Mouse (Mus musculus): ENCODE data around the gene Ramp1. TPM values are rescaled to one million over a fixed set of nuclear protein-coding genes. Genes with fewer than 3 reads are reported as not detected.

Ramp1 gene
- polyA plus RNA-seq (2015; fragmentation: Illumina TruSeq; extraction: RNeasy Lipid Tissue Mini Kit (QIAGEN cat#74804); ENCODE audit: low read depth, low replicate concordance) = 80.7 TPM

GRCm38 (mm10) chr1:91179533-91180173 is at the start of gene Ramp1:
Gene Ramp1 (plus strand): TSS chr1:91179822.

GRCm38 (mm10) chr1:91144813-91145212 is 34.8 kb upstream of the Ramp1 start, which contains the start of gene Rbm44:
Gene Rbm44 (plus strand): TSS chr1:91145089.

DNA sequence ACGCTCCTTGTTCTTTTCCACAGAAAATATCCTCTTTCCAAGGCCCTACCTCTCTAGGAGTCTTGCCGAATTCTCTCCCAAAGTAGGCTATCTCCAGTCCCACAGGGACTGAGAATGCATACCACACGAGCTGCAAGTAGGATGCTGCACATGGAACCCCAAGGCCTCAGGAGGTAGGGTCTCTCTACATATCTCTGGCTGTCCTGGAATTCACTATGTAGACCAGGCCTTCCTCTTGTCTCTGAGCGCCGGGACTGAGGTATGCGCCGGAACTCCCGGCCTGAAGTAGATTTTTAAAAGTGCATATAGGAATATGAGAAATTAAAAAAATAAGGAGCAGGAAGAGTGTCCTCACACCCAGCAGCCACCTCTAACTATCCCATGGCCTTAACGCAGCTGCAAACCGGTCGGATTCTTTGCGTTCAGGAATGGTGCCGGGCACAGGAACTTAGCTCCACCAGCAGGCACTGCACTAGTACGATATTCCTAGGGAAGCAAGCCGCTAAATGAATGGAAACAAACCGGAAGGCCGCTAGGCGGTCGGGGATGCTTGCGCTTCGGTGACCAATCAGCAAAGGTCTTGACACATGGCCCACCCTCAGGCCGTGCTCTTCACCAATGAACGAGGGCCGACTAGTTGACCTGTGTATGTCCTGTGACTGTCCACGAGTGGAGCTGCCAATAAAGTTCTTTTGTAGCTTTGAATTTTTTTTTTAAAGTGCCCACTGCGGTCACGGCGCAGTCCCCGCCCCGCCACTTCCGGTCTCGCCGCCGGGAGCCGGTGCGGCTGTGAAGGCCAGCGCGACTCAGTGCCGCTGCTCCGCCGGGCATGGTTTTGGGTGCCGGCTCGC is 70.2 kb downstream of the Ramp1 start, which contains the start of gene Ube2f:
Gene Ube2f, plus strand, starts transcription at position 741 of the 851 bp plus-strand sequence.

Other genes with a start within 250 kb of the Ramp1 start
- gene Prlh, start 226.7 kb upstream of the Ramp1 start, polyA plus RNA-seq (2015; fragmentation: Illumina TruSeq; extraction: RNeasy Lipid Tissue Mini Kit (QIAGEN cat#74804); ENCODE audit: low read depth, low replicate concordance) = not detected
- not detected for gene Rab17, start 210.2 kb upstream of the Ramp1 start, polyA plus RNA-seq (2015; fragmentation: Illumina TruSeq; extraction: RNeasy Lipid Tissue Mini Kit (QIAGEN cat#74804); ENCODE audit: low read depth, low replicate concordance)
- gene Lrrfip1, start 181.1 kb upstream of the Ramp1 start, polyA plus RNA-seq (2015; fragmentation: Illumina TruSeq; extraction: RNeasy Lipid Tissue Mini Kit (QIAGEN cat#74804); ENCODE audit: low read depth, low replicate concordance) = 52.0 TPM
- not detected for gene Rbm44, start 34.7 kb upstream of the Ramp1 start, polyA plus RNA-seq (2015; fragmentation: Illumina TruSeq; extraction: RNeasy Lipid Tissue Mini Kit (QIAGEN cat#74804); ENCODE audit: low read depth, low replicate concordance)
- gene Ube2f, start 70.5 kb downstream of the Ramp1 start, polyA plus RNA-seq (2015; fragmentation: Illumina TruSeq; extraction: RNeasy Lipid Tissue Mini Kit (QIAGEN cat#74804); ENCODE audit: low read depth, low replicate concordance) = 69.6 TPM
- gene Scly, start 118.5 kb downstream of the Ramp1 start, polyA plus RNA-seq (2015; fragmentation: Illumina TruSeq; extraction: RNeasy Lipid Tissue Mini Kit (QIAGEN cat#74804); ENCODE audit: low read depth, low replicate concordance) = 17.9 TPM
- 0.21 TPM for gene Espnl, start 142.3 kb downstream of the Ramp1 start, polyA plus RNA-seq (2015; fragmentation: Illumina TruSeq; extraction: RNeasy Lipid Tissue Mini Kit (QIAGEN cat#74804); ENCODE audit: low read depth, low replicate concordance)
- gene Klhl30, start 171.2 kb downstream of the Ramp1 start, polyA plus RNA-seq (2015; fragmentation: Illumina TruSeq; extraction: RNeasy Lipid Tissue Mini Kit (QIAGEN cat#74804); ENCODE audit: low read depth, low replicate concordance) = 0.13 TPM
- gene Erfe, start 186.6 kb downstream of the Ramp1 start, polyA plus RNA-seq (2015; fragmentation: Illumina TruSeq; extraction: RNeasy Lipid Tissue Mini Kit (QIAGEN cat#74804); ENCODE audit: low read depth, low replicate concordance) = 0.31 TPM
- gene Ilkap, start 219.0 kb downstream of the Ramp1 start, polyA plus RNA-seq (2015; fragmentation: Illumina TruSeq; extraction: RNeasy Lipid Tissue Mini Kit (QIAGEN cat#74804); ENCODE audit: low read depth, low replicate concordance) = 72.3 TPM
- 17.5 TPM for gene Hes6, start 234.2 kb downstream of the Ramp1 start, polyA plus RNA-seq (2015; fragmentation: Illumina TruSeq; extraction: RNeasy Lipid Tissue Mini Kit (QIAGEN cat#74804); ENCODE audit: low read depth, low replicate concordance)